Mouse (Mus musculus) CD8-positive naive resting alpha-beta T cell, adult 2 months (primary cell): ENCODE measurements around the gene Arhgap6.

Experiments
- DNase-seq, 2 experiments: peaks; one replicate each; pipeline ENCODE4 v3.0.0; 2022; ENCODE audit warnings: low read depth in 2 of 2, low spot score in 2 of 2

The Arhgap6 gene

DNA sequence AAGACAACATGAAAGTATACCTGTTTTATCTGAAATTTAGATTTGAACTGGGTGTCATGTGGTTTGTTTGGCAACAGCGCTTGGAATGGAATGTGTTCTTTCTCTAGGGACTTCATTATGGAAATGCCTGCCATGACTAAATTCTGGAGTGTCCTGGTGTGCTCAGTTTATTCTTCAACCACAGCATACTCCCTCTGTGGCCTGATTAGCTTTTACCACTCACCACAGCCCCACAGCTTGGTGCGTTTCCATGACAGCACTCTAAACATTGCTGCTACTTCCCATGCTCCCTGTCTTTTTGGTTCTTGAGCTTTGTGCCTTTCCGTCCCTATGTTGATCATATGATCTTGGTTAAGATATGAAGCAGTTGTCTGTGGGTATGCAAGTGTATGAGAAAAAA, 182.9 kb downstream of the Arhgap6 start:
- DNase-seq = no peak

DNA sequence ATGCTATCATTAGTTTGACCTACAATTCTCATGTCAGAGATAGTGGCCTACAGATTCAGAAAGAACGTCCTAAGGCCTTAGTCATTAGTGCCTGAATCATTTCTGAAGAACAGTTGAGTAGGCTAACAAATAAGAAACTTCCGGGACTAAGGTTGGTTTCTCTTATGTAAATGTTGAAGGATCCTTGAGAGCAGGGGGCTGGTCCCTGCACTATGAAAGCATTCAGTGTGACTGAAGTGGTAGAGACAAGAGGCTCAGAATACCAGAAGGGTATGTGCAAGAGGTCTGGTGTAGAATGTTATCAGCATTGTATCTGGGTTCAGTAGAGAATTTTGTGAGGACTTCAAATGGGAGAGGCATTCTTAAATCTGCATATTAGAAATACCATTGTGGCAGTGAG, 185.5 kb downstream of the Arhgap6 start:
- DNase-seq = no peak

DNA sequence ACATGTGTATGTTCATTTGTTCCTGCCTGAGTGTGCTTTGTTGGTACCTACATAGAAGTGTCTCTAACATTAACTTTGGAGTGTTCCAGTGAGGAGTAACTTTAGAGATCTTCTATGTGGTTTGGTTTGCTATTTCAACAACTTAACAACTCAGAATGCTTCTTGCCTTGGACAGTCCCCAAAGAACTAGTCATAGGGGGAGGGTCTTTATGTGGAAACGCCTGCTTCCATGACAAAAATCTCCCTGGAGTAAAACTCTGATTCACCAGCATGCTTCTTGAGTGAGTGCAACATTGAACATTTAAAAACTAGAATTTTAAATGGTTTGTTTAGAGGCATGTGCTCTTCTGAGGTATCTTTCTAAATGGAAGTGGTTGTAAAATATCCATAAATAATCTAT, 212.2 kb downstream of the Arhgap6 start:
- no peak for DNase-seq

- no peak for DNase-seq
Observed at GRCm38 (mm10) chrX:169012701-169013100, 217.8 kb downstream of the Arhgap6 start.

DNA sequence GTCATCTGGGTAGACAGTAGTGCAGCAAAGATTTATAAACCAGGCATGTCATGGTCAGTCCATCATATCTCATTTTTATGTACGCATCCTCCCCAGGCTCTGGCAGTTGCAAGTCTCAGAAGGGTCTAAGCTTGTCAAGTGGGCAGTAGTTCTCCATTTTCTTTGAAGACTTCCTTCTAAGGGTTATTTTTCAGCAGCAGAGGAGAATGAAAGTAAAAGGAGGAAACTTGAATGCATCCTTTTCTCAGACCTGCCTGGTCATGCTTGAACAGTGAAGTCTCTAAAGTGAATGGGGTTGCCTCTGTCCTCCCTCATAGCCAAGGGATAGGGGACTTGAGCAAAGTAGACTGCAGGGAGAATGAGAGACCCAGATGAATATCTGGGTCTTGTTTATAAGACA, 239.5 kb downstream of the Arhgap6 start:
- no peak for DNase-seq

DNA sequence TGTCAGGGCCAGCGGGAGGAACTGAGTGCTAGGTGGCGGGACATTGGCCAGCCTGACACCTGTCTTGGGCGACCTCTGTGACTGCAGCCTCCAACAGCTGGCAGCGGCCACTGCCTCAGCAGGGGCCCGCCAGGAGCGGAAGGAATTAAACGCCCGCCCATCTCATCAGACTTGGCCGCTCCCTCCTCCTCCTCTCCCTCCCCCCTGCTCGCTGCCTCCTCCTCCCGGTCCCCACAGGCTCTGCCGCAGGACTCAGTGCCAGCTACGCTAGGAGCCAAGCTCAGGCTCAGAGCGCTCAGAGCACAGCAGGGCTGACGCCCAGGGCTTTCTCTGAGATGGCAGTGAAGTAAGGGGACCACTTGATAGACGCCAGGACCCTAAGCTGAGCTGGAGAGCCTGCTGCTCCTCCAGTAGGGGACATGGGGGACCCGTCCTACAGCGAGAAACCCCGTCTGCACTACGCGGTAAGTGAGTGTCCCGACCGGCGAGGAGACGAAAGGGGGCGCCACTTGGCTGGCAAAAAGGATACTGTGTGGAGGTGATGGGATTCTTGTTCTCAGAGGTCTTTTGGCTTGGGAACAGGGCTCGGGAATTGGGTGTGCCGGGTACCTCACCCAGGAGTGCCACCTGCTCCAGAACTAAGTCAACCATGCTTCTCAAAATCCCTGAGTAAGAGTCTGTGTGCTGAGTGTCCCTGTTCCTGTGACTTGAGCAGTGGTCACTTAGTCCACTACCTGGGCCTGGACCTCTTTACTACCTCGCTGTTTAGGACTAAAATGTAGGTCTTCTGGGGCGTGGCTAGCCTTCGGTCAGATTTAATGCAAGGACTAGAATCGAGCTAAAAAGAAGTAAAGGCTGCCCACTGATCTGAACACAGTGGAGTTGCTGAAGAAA, 241.8 kb downstream of the Arhgap6 start:
- peak; percentile 0 to 18 for DNase-seq

DNA sequence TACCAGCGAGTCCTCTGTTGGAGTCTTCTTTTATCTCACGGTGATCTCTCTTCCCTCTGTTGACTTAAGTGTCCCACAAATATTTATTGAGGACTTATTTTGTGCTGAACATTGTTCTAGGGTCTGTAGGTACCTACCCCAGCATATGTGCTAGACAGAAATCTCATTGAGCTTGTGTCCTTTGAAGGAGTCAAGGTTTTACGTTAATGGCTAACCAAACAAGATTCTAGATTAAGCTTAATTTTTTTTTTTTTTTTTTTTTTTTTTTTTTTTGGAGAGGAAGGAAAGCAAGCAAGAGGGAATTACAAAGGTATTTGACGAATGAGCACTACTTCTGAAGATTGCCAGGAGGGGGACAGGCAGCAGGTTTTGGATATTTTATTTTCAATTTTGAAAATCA, 242.5 kb downstream of the Arhgap6 start:
- no peak for DNase-seq

GRCm38 (mm10) chrX:169043872-169044271, 249.0 kb downstream of the Arhgap6 start:
- no peak for DNase-seq

DNA sequence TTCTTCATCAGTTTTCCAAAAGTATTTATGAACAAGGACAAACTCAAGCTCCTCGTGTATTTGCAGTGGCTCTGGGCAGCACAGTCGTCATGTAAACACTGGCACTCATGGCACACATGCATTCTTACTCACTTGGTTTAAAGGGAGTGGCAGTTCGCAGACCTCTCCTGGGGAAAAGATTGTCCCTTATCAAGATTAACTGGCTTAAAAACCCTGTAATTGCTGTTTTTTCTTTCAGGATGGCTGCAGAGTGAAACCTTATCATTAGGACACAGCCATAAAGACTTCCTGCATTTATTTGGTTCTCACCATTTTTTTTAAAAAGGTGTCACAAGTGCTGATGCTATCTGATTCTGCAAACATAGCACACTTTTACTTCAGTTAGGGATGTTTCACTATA, 252.7 kb downstream of the Arhgap6 start:
- DNase-seq = no peak

DNA sequence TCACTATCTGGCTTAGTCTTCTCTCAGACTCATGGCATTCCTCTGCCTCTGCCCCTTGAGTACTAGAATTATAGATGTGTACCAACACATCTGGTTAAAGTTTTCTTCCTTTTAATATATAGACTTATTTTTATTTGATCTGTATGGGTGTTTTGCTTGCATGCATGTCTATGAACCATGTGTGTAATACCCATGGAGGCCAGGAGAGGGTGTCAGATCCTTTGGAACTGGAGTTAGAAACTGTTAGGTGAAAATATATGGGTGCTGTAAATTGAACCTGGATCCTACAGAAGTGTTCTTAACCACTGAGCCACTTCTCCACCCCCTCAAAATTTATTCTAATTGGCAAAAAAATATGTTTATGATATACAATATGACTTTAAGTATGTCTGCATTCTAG, 254.7 kb downstream of the Arhgap6 start:
- no peak for DNase-seq

- DNase-seq = no peak
Observed at GRCm38 (mm10) chrX:169053907-169054476, 259.1 kb downstream of the Arhgap6 start.

DNA sequence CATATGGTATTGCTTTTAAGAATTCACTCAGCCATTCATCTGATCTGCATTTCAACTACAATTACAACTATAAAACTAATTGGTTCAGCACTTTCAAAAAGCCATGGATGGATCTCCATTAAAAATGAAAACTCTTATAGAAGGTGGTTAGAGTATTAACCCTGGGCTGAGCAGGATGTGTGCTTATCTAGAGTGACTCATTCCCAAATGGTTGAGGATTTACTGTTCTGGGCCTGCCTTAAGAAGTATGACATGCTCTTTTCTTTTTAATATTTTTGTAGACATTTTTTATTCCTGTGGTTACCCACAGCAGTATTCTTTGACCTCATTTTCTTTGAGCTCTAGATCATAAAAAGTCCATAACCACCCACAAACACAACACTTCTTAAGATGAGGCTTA, 267.7 kb downstream of the Arhgap6 start:
- no peak for DNase-seq

- no peak for DNase-seq
Observed at GRCm38 (mm10) chrX:169065298-169065697, 270.4 kb downstream of the Arhgap6 start.

GRCm38 (mm10) chrX:169065922-169066321, 271.0 kb downstream of the Arhgap6 start:
- no peak for DNase-seq

DNA sequence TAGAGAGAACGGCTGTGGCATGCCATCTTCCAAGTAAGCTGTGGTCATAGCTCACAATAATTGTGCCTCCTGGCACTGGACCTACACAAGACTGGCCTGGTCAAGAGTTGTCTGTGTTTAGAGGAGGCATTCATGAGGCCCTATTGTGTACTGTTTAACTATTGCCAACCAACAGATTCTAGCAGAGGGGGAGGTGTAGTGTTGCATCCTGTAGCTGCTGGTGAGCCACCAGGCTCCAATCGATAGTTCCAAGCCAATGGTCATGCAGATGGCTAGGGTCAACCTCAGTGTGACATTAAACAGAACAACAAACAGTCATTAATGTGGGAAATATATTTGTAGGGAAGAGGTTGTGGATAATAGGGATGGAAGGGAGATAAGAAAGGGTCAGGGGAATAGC, 280.1 kb downstream of the Arhgap6 start:
- DNase-seq = no peak

- no peak for DNase-seq
Observed at GRCm38 (mm10) chrX:169081609-169082008, 286.7 kb downstream of the Arhgap6 start.

DNA sequence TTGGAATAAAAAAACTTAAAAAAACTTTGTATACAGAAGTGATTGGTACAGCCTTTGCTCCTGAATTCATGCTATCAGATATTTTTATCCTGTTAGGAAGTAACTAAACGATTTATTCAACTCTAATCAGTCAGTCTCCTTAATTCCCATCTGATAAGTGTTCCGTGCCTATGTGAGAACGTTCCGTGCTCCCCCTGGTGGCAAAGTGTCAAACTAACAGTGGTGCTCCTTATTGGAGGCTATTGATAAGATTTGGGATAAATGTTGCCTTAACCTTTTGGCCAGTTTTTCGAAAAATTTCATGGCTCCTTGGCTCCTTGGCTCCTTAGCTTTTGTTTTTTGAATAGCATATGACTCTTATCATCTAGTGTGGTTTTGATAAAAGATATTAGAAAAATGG, 291.0 kb downstream of the Arhgap6 start:
- peak; percentile 0 to 14 for DNase-seq

DNA sequence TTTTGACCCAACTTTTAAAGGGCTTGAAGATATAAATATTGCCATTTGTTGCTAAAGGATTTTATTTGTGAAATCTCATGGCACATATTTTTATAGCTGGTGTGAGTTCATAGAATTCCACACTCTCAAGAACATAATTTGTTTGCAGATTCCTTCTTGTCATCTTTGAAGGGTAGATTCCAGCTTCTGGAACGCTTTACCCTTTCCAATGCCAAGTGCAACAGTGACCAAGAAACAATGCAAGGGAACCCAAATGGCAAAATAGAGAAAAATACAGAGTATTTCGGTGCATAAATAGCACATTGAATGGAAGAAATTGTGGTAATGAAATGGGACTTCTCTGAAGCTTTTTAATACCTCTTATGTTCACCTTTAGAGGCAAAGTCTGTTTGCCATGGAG, 294.3 kb downstream of the Arhgap6 start:
- DNase-seq = no peak

- no peak for DNase-seq
Observed at GRCm38 (mm10) chrX:169094601-169095000, 299.7 kb downstream of the Arhgap6 start.

DNA sequence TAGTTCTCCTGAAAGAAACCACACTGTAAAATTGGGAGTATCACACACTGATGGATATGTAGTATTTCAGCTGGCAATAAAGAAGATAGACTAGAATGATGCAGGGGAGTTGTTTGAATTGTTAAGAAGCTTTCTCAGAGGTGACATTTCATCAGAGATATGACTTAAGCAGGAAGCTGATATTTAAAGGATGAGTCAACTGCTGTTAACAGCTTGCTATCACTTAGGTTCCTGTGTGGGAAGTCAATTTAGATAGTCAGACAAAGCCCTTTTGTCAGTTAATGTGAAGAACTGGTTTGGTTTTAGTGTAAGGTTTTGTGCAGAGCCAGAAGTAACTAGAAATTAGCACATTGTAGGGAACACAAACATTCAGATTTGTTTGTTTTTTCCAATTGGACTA, 300.7 kb downstream of the Arhgap6 start:
- no peak for DNase-seq

GRCm38 (mm10) chrX:169102665-169103064, 307.8 kb downstream of the Arhgap6 start:
- no peak for DNase-seq

GRCm38 (mm10) chrX:169106048-169106622, 311.2 kb downstream of the Arhgap6 start:
- DNase-seq = no peak
